Mouse (Mus musculus): ENCODE measurements at regions not wholly inside any gene's neighbourhood (a gene's known extent, or its start where the extent isn't known, plus 50 kb on each side); places are given as distances from the start of the nearest gene placed in this dataset.
"Not testable (repeated sequence)": the region's sequence is repeated elsewhere in the genome, so short reads cannot be mapped to it uniquely, and the experiment has no call there.

GRCm38 (mm10) chr6:89140469-89140868 lies 222.0 kb downstream of the Plxna1 start:
- no peak for DNase-seq (ENCODE audit: low spot score)

GRCm38 (mm10) chr6:89153027-89153662 lies 209.3 kb downstream of the Plxna1 start:
- DNase-seq (ENCODE audit: low spot score): no peak

GRCm38 (mm10) chr6:89157501-89157900 lies 204.9 kb downstream of the Plxna1 start:
- DNase-seq (ENCODE audit: low spot score): no peak

GRCm38 (mm10) chr6:89160051-89160450 lies 202.4 kb downstream of the Plxna1 start:
- no peak for DNase-seq (ENCODE audit: low spot score)

GRCm38 (mm10) chr6:89161746-89162145 lies 200.7 kb downstream of the Plxna1 start:
- DNase-seq (ENCODE audit: low spot score): no peak

- DNase-seq (ENCODE audit: low spot score): no peak
These were observed 192.9 kb downstream of the Plxna1 start for GRCm38 (mm10) chr6:89169520-89169919.

GRCm38 (mm10) chr6:89184920-89185319 lies 177.5 kb downstream of the Plxna1 start:
- not testable (repeated sequence) for DNase-seq (ENCODE audit: low spot score)

GRCm38 (mm10) chr6:89200514-89201284 lies 161.7 kb downstream of the Plxna1 start:
- not testable (repeated sequence) for DNase-seq (ENCODE audit: low spot score)

- no peak for DNase-seq (ENCODE audit: low spot score)
These were observed 147.4 kb downstream of the Plxna1 start for GRCm38 (mm10) chr6:89215021-89215420.

- no peak for DNase-seq (ENCODE audit: low spot score)
These were observed 126.9 kb downstream of the Plxna1 start for GRCm38 (mm10) chr6:89235416-89236075.

GRCm38 (mm10) chr6:89236226-89236625 lies 126.2 kb downstream of the Plxna1 start:
- no peak for DNase-seq (ENCODE audit: low spot score)

GRCm38 (mm10) chr6:89236892-89237646 lies 125.4 kb downstream of the Plxna1 start:
- no peak for DNase-seq (ENCODE audit: low spot score)

GRCm38 (mm10) chr6:89238871-89239270 lies 123.5 kb downstream of the Plxna1 start:
- DNase-seq (ENCODE audit: low spot score): no peak

GRCm38 (mm10) chr6:89239511-89239910 lies 122.9 kb downstream of the Plxna1 start:
- peak; percentile 42 for DNase-seq (ENCODE audit: low spot score)

GRCm38 (mm10) chr6:89240168-89240705 lies 122.2 kb downstream of the Plxna1 start:
- no peak for DNase-seq (ENCODE audit: low spot score)

GRCm38 (mm10) chr6:89242371-89243288 lies 119.8 kb downstream of the Plxna1 start:
- no peak for DNase-seq (ENCODE audit: low spot score)

- DNase-seq (ENCODE audit: low spot score): no peak
These were observed 116.9 kb downstream of the Plxna1 start for GRCm38 (mm10) chr6:89245506-89245905.

- DNase-seq (ENCODE audit: low spot score): no peak
These were observed 116.2 kb downstream of the Plxna1 start for GRCm38 (mm10) chr6:89246261-89246660.

- DNase-seq (ENCODE audit: low spot score): no peak
These were observed 113.8 kb downstream of the Plxna1 start for GRCm38 (mm10) chr6:89248574-89248973.

GRCm38 (mm10) chr6:89249303-89249702 lies 113.1 kb downstream of the Plxna1 start:
- no peak for DNase-seq (ENCODE audit: low spot score)

GRCm38 (mm10) chr6:89251641-89252040 lies 110.8 kb downstream of the Plxna1 start:
- no peak for DNase-seq (ENCODE audit: low spot score)
